Mouse (Mus musculus): Measurements from ENCODE around the gene Slit3.

Slit3 gene

GRCm38 (mm10) chr11:35403516-35403915, 282.5 kb downstream of the Slit3 start:
- no peak for DNase-seq (ENCODE audit: low spot score in 2 of 2)

GRCm38 (mm10) chr11:35406045-35406444, 285.0 kb downstream of the Slit3 start:
- DNase-seq (ENCODE audit: low spot score in 2 of 2), result no peak

- no peak for DNase-seq (ENCODE audit: low spot score in 2 of 2)
Measured at GRCm38 (mm10) chr11:35406522-35406921, 285.5 kb downstream of the Slit3 start.

DNA sequence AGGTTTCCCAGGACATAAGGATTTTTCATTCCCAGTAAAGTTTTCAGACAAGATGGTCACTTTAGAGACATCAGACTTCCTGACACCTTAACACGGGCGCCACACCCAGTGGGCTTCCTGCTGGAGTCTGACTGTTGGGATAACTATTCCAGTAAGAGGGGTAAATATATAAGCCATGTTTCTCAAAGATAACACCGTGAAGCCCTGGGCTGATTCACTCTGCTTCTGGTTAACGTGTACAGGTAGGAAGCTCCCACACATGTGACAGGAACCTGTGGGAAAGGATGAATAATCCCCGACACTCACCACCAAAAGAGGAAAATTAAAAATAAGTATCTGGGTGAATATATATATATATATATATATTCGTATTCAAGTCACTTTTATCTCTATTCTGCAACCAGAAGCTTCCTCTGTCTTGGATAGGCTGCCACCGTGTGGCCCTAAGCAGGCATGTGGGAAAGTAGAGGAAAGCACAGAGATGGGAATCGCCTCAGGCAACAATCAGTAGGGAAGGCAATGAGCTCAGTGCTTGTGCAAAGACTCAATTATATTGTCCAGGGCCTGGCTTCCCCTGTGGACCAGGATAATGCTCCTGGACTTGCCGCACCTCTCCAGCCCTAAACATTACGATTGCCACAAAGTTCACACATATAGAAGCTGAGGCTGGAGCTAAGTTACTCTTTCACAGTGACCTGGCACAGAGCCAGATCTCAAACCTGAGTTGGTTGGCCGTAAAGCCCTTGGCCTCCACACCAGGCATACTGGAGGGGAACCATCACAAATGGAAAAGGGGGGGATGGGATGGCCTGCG, 286.5 kb downstream of the Slit3 start:
- peak; percentile 59 to 71 for DNase-seq (ENCODE audit: low spot score in 2 of 2)

- no peak for DNase-seq (ENCODE audit: low spot score in 2 of 2)
Measured at GRCm38 (mm10) chr11:35410431-35410830, 289.4 kb downstream of the Slit3 start.

- DNase-seq (ENCODE audit: low spot score in 2 of 2), result peak; percentile 70 to 76
Measured at GRCm38 (mm10) chr11:35415768-35416401, 294.9 kb downstream of the Slit3 start.

DNA sequence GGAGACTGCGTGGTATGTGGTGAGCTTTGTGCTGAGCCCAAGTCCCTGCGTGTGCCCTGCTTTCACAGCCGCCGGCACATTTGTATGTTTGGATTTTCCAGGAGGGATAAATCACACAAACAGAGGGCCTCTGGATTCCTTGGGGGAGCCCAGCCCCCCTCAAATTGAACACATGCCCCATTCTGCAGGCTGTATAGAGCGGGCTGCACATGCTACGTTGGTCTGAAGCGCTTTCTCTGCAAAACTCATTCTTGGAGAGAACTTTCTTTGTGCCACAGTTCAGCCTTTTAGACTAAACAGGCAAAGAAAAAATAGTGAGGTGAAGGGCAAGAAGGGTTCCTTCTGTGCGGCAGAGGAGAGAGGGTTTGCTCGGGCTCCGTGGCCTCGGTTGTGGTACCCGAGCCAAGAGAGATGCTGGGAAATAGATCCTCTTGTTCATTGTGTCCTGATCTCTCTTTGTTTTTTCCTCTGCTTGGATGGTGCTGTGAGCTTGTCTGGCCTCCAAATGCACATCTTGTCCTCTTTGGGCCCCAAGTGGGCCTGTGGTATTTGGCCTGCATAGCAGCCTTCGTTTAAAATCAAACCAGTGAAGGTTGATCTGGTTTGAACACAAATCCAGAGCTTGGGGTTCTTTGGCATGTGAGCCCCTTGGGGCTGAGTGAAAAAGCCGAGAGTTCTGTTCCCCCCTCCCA, 295.5 kb downstream of the Slit3 start:
- DNase-seq (ENCODE audit: low spot score in 2 of 2), result peak in 1 of 2 experiments; percentile 30

DNA sequence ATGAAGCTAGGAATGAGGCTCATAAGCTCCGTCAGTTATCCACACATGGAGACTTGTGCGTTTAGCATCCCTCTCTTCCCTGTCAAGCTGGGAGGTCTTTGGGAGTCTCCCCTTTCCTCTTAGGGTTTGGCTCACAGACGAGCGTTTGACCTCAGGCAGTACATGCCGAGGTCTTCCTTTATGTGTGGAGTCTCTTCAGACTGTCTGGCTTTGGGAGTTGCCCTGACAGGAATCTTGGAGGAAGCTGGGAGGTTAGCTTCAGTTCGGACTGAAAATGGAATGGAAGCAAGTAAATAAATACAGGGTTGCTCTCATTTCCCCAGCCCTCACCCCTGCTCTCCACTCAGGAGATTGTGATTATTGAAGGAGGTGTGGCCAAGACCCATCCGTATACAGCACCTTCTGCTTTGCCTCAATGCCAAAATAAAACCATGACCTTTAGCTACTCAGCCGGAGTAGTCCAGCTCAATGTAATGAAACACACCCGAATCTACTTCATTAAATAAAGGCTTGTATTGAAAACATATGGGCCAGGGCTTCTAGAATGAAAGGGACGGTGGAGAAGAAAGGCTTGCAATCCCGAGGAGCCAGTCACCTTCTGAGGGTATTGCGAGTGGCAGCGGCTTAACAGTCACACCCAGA, 297.0 kb downstream of the Slit3 start:
- DNase-seq (ENCODE audit: low spot score in 2 of 2), result no peak

GRCm38 (mm10) chr11:35419013-35419412, 298.0 kb downstream of the Slit3 start:
- no peak for DNase-seq (ENCODE audit: low spot score in 2 of 2)

DNA sequence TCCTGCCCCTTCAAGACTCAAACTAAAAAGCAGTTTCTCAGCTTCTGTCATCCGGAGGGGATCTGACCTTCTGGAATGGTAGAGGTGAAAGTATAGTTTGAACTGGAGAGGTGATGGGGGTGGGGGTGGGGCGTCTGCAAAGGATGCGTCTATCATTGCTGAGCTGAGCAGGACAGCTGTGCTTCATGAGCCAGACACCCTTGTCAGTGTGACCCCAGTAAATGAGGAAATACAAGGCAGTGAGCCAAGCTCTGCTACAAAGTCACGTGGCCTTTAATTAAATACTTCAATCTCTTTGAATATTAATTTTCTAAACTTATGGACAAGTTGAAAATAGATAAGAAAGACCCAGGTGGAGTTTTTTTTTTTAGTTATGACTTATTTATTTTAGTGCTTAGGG, 300.7 kb downstream of the Slit3 start:
- DNase-seq (ENCODE audit: low spot score in 2 of 2), result no peak

DNA sequence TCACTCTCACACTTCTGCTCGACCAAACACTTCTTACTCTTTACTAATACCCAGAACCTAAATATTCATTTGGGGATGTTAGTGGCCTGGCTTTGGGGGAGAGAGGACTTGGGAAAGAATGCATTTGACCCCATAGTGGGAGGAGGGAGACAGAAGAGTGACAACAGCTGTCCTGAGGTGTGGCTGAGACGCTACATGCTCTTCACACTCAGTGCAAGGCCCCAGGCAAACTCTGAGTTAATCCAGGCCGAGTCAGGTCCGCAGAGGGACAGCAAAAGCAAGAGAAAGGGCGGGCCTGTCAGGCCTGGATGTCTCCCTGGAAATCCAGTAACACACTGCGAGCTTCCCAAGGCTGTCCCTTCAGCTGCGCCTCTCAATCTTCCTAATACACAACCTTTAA, 307.0 kb downstream of the Slit3 start:
- no peak for DNase-seq (ENCODE audit: low spot score in 2 of 2)

DNA sequence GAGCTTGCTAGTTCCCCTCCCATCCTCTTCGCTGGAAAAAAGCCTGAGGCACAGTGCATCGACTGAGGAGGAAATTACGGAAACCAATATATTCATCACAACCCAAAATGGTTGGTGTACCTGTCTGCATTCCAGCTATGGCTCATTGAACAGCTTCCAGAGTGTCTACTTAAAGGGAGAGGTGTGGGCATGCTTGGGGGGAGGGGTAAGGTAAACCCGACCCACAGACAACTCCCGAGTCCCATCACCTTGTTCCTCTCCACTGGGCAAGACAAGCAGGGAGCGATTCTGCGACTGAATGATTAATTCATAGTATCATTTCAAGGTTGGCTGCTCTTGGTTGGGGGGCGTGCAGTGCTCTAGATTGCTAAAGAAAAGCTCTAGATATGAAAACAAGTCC, 310.1 kb downstream of the Slit3 start:
- no peak for DNase-seq (ENCODE audit: low spot score in 2 of 2)

DNA sequence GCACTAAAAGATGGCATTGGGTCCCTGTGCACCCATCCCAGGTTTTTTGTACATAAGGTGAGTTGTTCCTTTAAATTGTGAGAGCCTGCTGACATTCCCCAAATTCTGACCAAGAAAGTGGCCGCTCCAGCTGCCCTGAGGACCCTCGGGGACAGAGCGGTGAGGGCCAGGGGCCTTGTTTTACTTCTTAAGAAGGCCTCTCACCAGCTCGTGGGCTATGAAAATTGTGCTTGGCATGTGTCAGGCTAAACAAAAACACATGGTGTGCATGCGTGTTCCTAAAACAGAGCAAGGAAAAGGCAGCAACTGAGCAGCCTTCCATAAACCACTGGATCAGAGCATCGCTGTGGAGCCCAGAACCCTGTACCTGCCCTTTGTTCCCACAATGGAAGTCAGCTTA, 316.5 kb downstream of the Slit3 start:
- DNase-seq (ENCODE audit: low spot score in 2 of 2), result no peak

DNA sequence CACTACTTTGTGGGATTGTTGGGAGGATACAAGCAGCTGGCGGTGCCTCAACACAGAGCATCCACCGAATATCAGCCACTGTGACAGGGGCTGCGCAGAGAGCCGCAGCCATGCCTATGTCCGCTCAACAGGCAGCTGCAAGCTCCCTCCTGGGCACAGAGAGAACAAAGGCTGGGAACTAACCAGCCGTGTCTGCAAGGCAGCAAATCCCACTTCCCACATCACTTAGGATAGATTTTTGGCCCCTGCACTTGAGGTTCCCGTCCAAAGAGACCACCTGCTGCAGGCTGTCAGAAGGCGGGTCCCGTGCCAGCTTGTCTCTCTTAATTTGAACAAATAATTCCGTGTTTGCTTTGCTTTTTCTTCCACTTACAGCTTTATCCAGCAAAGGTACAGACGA, 319.2 kb downstream of the Slit3 start:
- DNase-seq (ENCODE audit: low spot score in 2 of 2), result no peak

DNA sequence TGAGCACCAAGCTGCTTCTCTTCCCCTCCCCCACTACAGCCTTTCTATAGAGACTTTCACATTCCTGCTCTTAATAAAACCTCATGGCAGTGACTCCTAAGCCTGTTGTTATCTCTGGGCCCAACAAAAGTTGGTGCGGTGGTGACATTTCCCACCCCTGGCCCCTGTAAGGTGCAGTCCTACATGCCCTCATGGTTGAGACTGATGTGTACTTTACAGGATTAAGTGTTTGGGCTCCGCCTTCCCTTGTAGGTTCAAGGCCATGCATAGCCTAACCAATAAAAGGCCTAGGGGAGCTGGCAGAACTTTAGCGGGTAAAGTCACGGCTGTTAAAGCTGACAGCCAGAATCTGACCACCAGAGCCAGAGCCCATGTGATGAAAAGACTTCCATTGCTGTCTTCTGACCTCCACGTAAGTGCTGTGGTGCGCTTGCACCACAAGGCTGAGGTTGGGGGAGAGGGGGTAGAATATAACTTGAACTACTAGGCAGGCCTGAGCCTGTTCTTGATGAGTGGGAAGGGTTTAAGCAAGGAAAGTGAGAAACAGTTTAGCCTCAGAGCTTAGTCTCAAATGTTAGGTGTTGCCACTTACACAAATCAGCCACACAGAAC, 323.6 kb downstream of the Slit3 start:
- DNase-seq (ENCODE audit: low spot score in 2 of 2), result no peak

DNA sequence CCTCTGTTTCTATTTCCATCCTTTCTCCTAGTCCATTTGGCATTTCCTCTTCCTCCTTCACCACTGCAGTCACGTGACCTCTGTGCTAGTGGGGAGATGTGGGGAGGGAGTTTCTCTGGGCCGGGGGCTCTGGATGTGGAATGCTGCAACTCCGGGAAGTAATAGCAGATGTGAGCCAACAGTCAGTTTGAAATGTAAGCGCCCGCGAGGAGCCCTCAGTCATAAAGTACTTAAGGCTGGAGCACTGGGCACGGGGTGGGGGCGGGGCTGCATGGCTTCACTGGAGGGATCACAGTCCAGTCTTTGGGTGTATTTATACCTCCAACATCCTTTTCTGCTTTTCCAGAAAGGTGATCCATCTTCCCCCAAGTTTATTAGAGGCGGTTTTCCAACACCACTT, 326.9 kb downstream of the Slit3 start:
- no peak for DNase-seq (ENCODE audit: low spot score in 2 of 2)

GRCm38 (mm10) chr11:35449199-35449598, 328.2 kb downstream of the Slit3 start:
- DNase-seq (ENCODE audit: low spot score in 2 of 2), result no peak

DNA sequence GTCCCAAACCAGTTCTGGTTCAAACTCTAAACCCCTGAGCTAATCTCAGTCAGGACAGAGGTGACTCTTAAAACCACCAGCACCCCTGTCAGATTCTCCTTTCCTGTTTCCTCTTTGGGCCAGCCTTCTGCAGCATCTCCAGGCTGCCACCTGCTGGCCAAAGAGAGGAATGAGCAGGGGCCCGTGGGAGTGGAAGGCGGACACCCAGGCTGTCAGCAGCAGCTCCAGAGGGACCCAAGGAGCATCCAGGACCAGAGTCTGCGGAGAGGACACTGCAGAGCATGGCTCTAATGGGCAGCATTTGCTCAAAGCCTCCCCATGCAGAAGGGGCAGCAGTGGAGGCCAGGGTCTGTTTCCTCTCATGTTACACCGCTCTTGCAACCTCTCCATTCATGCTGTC, 330.6 kb downstream of the Slit3 start:
- peak; percentile 64 to 69 for DNase-seq (ENCODE audit: low spot score in 2 of 2)

GRCm38 (mm10) chr11:35452413-35452812, 331.4 kb downstream of the Slit3 start:
- DNase-seq (ENCODE audit: low spot score in 2 of 2), result no peak

- DNase-seq (ENCODE audit: low spot score in 2 of 2), result no peak
Measured at GRCm38 (mm10) chr11:35454191-35454725, 333.2 kb downstream of the Slit3 start.

- DNase-seq (ENCODE audit: low spot score in 2 of 2), result no peak
Measured at GRCm38 (mm10) chr11:35454781-35455180, 333.8 kb downstream of the Slit3 start.

DNA sequence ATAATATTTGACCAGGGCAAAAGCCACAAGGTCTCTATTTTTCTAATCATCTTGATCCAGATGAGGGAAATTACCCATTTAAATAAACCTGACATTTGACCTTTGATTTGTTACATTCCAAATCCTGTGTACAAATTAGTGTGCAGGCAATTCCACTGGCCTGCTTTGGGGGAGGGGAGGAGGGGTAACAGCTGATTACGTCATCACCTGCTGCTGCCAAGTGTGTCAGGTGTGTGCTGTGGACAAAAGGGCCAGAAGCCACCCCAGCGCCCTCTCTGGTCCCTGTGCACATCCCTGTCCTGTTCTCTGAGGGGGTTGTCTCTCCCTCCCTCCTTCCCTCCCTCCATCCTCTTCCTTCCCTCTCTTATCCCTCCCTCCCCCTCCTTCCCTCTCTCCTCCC, 337.0 kb downstream of the Slit3 start:
- DNase-seq (ENCODE audit: low spot score in 2 of 2), result no peak

All from urinary bladder, postnatal 36 days (tissue).